Mouse (Mus musculus) bone marrow, adult 2 months (tissue): ENCODE results near the gene Ada.

ENCODE experiments used
- CTCF ChIP-seq: fragments of 200-500 bp; IDR thresholded peaks from 2 replicates; pipeline ENCODE4 v1.5.1; 2011; ENCODE audit warnings: low read length, control low read depth; ENCODE audit not compliant: control insufficient read depth, insufficient read depth
- POLR2A ChIP-seq: fragments of 200-500 bp; IDR thresholded peaks from 2 replicates; pipeline ENCODE4 v1.6.1; 2011; ENCODE audit warnings: low read depth, mild to moderate bottlenecking, control low read depth, low read length, borderline replicate concordance; ENCODE audit not compliant: control insufficient read depth

DNA sequence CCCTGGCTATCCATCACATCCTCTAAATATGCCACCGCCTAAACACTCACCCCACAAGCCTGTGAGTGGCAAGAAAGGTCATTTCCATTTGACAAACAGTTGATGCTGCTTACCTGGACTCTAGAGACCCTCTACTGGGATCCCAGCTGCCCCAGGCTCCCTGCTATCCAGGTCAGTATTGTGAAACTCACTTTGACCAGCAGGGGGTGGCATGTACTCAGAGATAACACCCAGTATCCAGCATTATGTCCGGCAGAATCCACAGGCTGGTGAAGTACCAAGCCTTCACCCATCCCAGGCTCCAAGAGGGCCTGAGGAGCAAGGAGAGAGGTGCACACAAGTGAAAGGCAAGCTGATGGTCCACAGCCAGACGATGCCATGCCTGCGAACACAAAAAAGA lies 38.4 kb upstream of the Ada start:
- TF ChIP-seq POLR2A (no peak), CTCF (peak; percentile 50)
